Mouse (Mus musculus) erythroblast, embryonic 14.5 days (primary cell): ENCODE measurements around the gene 1700125H20Rik.

Experiments
- GATA1 ChIP-seq: IDR thresholded peaks from 2 replicates; pipeline ENCODE4 v1.6.1; 2012; ENCODE audit warnings: low read length, inconsistent platforms, mixed read lengths
- TAL1 ChIP-seq: IDR thresholded peaks from 3 replicates; pipeline ENCODE4 v1.6.1; 2012; ENCODE audit warnings: low read length, inconsistent platforms, mixed read lengths

DNA sequence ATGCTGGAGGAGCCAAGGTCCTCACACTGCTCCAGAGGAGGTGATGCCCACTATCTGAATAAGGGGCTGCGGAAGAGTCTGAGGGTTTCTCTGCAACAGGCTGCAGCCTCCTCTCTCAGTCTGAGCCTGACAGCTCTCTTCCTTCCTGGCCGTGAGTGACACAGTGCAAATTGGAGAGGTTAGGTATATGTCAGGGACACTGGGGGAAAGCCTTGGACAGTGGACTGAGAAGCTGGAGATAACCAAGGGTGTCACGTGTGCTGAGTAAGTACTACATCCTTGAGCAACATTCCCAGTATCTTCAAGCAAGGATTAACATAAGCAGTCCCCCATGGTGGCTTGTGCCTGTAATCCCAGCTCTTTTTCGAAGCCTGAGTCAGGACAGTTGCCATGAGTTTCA, 8.2 kb downstream of the 1700125H20Rik start:
- TF ChIP-seq GATA1, result no peak
- no peak for TF ChIP-seq TAL1
